Mouse (Mus musculus): Measurements from ENCODE around the gene Ehd4. TPM values are rescaled to one million over a fixed set of nuclear protein-coding genes. Genes with fewer than 3 reads are reported as not detected.

Ehd4 gene
- total and polyA plus RNA-seq, 3 experiments = 8.1 to 27.7 (median 9.8) TPM

DNA sequence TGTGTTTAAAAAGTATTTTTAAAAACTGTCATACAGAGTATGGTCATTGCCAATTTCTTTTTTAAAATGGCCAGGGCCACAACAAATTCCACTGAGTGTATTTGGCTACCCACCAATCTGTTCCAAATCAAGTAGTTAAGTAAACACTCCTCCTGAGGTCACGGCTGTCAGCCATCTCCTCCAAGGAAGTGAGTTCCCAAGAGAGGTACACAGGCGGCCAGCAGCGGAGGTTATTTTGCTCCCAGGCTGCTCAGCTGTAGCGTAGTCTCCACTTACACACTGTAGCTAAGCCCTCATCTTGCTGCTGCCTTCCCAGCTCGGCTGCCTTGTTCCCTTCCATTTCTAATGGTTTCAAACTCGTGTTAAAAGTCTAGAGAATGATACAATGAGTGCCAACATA lies 51.5 kb downstream of the Ehd4 start:
- in situ Hi-C loops (cut with MboI; ENCODE audit: low pct_ligation_motif_present, low pct_unique_long_range_greater_than_20kb, low sequenced_read_pairs) (no loop called here), dilution Hi-C loops (cut with MboI; ENCODE audit: extremely low pct_ligation_motif_present, extremely low pct_unique_long_range_greater_than_20kb, low sequenced_read_pairs) (no loop called here)
- peaks cover 3 to 49% of the 10 kb centered on the region in 2 experiments; a peak in 3 of 4 replicates for H3K4me1 ChIP-seq (ENCODE audit: control insufficient read depth in 1 of 2, insufficient read depth in 2 of 2)

DNA sequence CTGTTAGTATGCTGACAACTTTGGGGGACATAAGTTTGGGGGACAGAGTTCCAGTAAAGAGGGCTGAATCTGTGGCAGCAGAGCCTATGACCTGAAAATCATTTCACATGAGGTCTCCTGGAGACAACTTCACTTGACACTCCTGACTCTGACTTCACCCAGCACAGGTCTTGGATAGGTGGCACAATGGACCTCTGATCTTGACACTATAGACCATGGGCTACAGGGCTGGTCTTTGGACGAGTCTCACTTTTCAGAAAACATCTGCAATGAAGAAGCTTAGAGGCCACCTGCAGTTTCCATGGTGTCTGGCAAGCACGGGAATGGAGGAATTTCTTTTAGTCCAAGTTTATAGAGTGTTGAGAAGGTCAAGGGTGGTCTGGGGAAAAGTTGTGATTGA lies 52.0 kb downstream of the Ehd4 start:
- H3K36me3 ChIP-seq (replicated peaks in 1 of 2; ENCODE audit: control insufficient read depth in 1 of 2, insufficient read depth in 1 of 2, low read length in 1 of 2) = peaks cover 9 to 58% of the 10 kb centered on the region in 2 experiments
- H3K9me3 ChIP-seq (replicated peaks; ENCODE audit: low read length) = no peaks in the 10 kb centered on the region
- no peak for DNase-seq (ENCODE audit: extremely low read depth)
- no peak overlapping the region for H3K27ac ChIP-seq (ENCODE audit: insufficient read depth, low read depth)
- H3K9ac ChIP-seq (ENCODE audit: insufficient read depth, low read depth) = no peak overlapping the region
- H3K27me3 ChIP-seq (replicated peaks) = no peaks in the 10 kb centered on the region
- no peak overlapping the region for H3K4me3 ChIP-seq (replicated peaks in 1 of 3; ENCODE audit: low read depth in 2 of 3, low read length in 2 of 3, poor library complexity in 1 of 3)
- in situ Hi-C loops (cut with MboI; ENCODE audit: low pct_ligation_motif_present, low pct_unique_long_range_greater_than_20kb, low sequenced_read_pairs) = no loop called here
- dilution Hi-C loops (cut with MboI; ENCODE audit: extremely low pct_ligation_motif_present, extremely low pct_unique_long_range_greater_than_20kb, low sequenced_read_pairs) = no loop called here
- no peak for TF ChIP-seq SMC3 (IDR thresholded peaks at IDR 0.05; ENCODE audit: low read depth, low read length)
- TF ChIP-seq BHLHE40 (IDR thresholded peaks at IDR 0.05; ENCODE audit: low read depth, low read length) = no peak
- TF ChIP-seq MAZ (IDR thresholded peaks at IDR 0.05; ENCODE audit: low read depth, low read length) = no peak
- no peak for TF ChIP-seq JUN (IDR thresholded peaks at IDR 0.05; ENCODE audit: insufficient read depth, low read depth, low read length)
- TF ChIP-seq IRF4 (IDR thresholded peaks at IDR 0.05; ENCODE audit: low read depth, low read length) = no peak
- TF ChIP-seq TCF12 (IDR thresholded peaks at IDR 0.05; ENCODE audit: low read depth, low read length) = no peak
- no peak for TF ChIP-seq UBTF (IDR thresholded peaks at IDR 0.05; ENCODE audit: low read depth, low read length)
- TF ChIP-seq MAX (IDR thresholded peaks at IDR 0.05; ENCODE audit: low read length) = no peak
- no peak for TF ChIP-seq ZKSCAN1 (IDR thresholded peaks at IDR 0.05; ENCODE audit: borderline replicate concordance, low read depth, low read length)
- no peak for TF ChIP-seq MYC (IDR thresholded peaks at IDR 0.05; ENCODE audit: low read depth, low read length)
- no peak for TF ChIP-seq MAFK (IDR thresholded peaks at IDR 0.05; ENCODE audit: insufficient replicate concordance, low read length)
- no peak for TF ChIP-seq ZNF384 (IDR thresholded peaks at IDR 0.05; ENCODE audit: low read depth, low read length)
- no peak for TF ChIP-seq USF2 (conservative IDR thresholded peaks at IDR 0.05; ENCODE audit: low read depth, low read length)
- no peak for TF ChIP-seq ETS1 (conservative IDR thresholded peaks at IDR 0.05; ENCODE audit: low read depth, low read length)
- TF ChIP-seq ELF1 (IDR thresholded peaks at IDR 0.05; ENCODE audit: low read depth, low read length) = no peak
- H3K4me1 ChIP-seq (ENCODE audit: control insufficient read depth in 1 of 2, insufficient read depth in 2 of 2) = peaks cover 3 to 49% of the 10 kb centered on the region in 2 experiments; a peak in 3 of 4 replicates
- H3K79me2 ChIP-seq (replicated peaks; ENCODE audit: control insufficient read depth, extremely low read depth, insufficient read depth, poor library complexity, severe bottlenecking) = no peaks in the 10 kb centered on the region
- H3K4me2 ChIP-seq (ENCODE audit: insufficient read depth, low read depth, poor library complexity, severe bottlenecking) = no peak overlapping the region

More for the DNA sequence above, 51.5 kb downstream of the Ehd4 start:
- no peaks in the 10 kb centered on the region for H3K79me2 ChIP-seq (replicated peaks; ENCODE audit: control insufficient read depth, extremely low read depth, insufficient read depth, poor library complexity, severe bottlenecking)
- no peak overlapping the region for H3K9ac ChIP-seq (ENCODE audit: insufficient read depth, low read depth)
- no peak overlapping the region for H3K27ac ChIP-seq (ENCODE audit: insufficient read depth, low read depth)
- H3K4me2 ChIP-seq (ENCODE audit: insufficient read depth, low read depth, poor library complexity, severe bottlenecking) = no peak overlapping the region
- no peaks in the 10 kb centered on the region for H3K9me3 ChIP-seq (replicated peaks; ENCODE audit: low read length)
- peaks cover 9 to 61% of the 10 kb centered on the region in 2 experiments for H3K36me3 ChIP-seq (replicated peaks in 1 of 2; ENCODE audit: control insufficient read depth in 1 of 2, insufficient read depth in 1 of 2, low read length in 1 of 2)
- no peak for TF ChIP-seq EP300 (IDR thresholded peaks at IDR 0.05; ENCODE audit: low read length)
- TF ChIP-seq CHD2 (IDR thresholded peaks at IDR 0.05; ENCODE audit: low read length) = no peak
- TF ChIP-seq IRF4 (IDR thresholded peaks at IDR 0.05; ENCODE audit: low read depth, low read length) = no peak
- TF ChIP-seq MAZ (IDR thresholded peaks at IDR 0.05; ENCODE audit: low read depth, low read length) = no peak
- TF ChIP-seq JUN (IDR thresholded peaks at IDR 0.05; ENCODE audit: insufficient read depth, low read depth, low read length) = no peak
- no peak for TF ChIP-seq NELFE (IDR thresholded peaks at IDR 0.05; ENCODE audit: low read depth, low read length)
- TF ChIP-seq USF2 (conservative IDR thresholded peaks at IDR 0.05; ENCODE audit: low read depth, low read length) = no peak
- TF ChIP-seq CHD1 (IDR thresholded peaks at IDR 0.05; ENCODE audit: low read depth, low read length) = no peak
- TF ChIP-seq POLR2AphosphoS2 (IDR thresholded peaks at IDR 0.05; ENCODE audit: low read depth, low read length) = no peak
- no peak for TF ChIP-seq ETS1 (conservative IDR thresholded peaks at IDR 0.05; ENCODE audit: low read depth, low read length)
- no peak for TF ChIP-seq TBP (conservative IDR thresholded peaks at IDR 0.05; ENCODE audit: low read depth, low read length)
- no peak for TF ChIP-seq BHLHE40 (IDR thresholded peaks at IDR 0.05; ENCODE audit: low read depth, low read length)
- no peak for TF ChIP-seq POLR2A (IDR thresholded peaks at IDR 0.05; ENCODE audit: low read depth, low read length)
- TF ChIP-seq ZC3H11A (IDR thresholded peaks at IDR 0.05; ENCODE audit: low read depth, low read length) = no peak
- TF ChIP-seq MXI1 (IDR thresholded peaks at IDR 0.05; ENCODE audit: low read depth, low read length) = no peak
- TF ChIP-seq MYC (IDR thresholded peaks at IDR 0.05; ENCODE audit: low read depth, low read length) = no peak
- no peak for TF ChIP-seq ELF1 (IDR thresholded peaks at IDR 0.05; ENCODE audit: low read depth, low read length)
- no peak for TF ChIP-seq CTCF (conservative IDR thresholded peaks at IDR 0.05 in 1 of 2, IDR thresholded peaks at IDR 0.05 in 1 of 2; ENCODE audit: low read depth in 2 of 2, low read length in 2 of 2)
- no peak for TF ChIP-seq E2F4 (IDR thresholded peaks at IDR 0.05; ENCODE audit: insufficient replicate concordance, low read depth, low read length)
- TF ChIP-seq MAFK (IDR thresholded peaks at IDR 0.05; ENCODE audit: insufficient replicate concordance, low read length) = no peak
- no peaks in the 10 kb centered on the region for H3K27me3 ChIP-seq (replicated peaks)
- H3K4me3 ChIP-seq (replicated peaks in 1 of 3; ENCODE audit: low read depth in 2 of 3, low read length in 2 of 3, poor library complexity in 1 of 3) = no peak overlapping the region
- DNase-seq (ENCODE audit: extremely low read depth) = no peak

Data from CH12.LX (cell line).